Mouse (Mus musculus) MEL (cell line): ENCODE results near the gene 5730596B20Rik. TPM values are rescaled to one million over a fixed set of nuclear protein-coding genes. Genes with fewer than 3 reads are reported as not detected.

Source experiments
- DNase-seq: peaks from one replicate; pipeline ENCODE4 v3.0.0; 2011; ENCODE audit warnings: low read depth, low spot score
- H3K27ac ChIP-seq: 2 replicates; pipeline ENCODE4 v1.5.1; 2012; ENCODE audit warnings: low read depth, mild to moderate bottlenecking, control low read depth, low read length, moderate library complexity; ENCODE audit not compliant: control insufficient read depth
- H3K27me3 ChIP-seq, 2 experiments: fragments of 150-350 bp in 1 of 2; sonication (generic) in 1 of 2; 2 replicates each; pipeline ENCODE4 v1.6.1; 2012; ENCODE audit warnings: low read length in 2 of 2, mild to moderate bottlenecking in 2 of 2, improper control_type of control experiment in 1 of 2, moderate library complexity in 1 of 2; ENCODE audit not compliant: insufficient read depth in 2 of 2, control insufficient read depth in 1 of 2
- H3K36me3 ChIP-seq, 2 experiments: 2 replicates each; pipeline ENCODE4 v1.6.1; 2012 to 2014; ENCODE audit warnings: low read length in 2 of 2, improper control_type of control experiment in 1 of 2, inconsistent platforms in 1 of 2, mild to moderate bottlenecking in 1 of 2; ENCODE audit not compliant: insufficient read depth in 2 of 2, control insufficient read depth in 1 of 2
- H3K4me1 ChIP-seq, 2 experiments: fragments of 150-350 bp in 1 of 2; sonication (generic) in 1 of 2; 2 replicates each; pipeline ENCODE4 v1.6.1; 2012; ENCODE audit warnings: low read length in 2 of 2, improper control_type of control experiment in 1 of 2, mild to moderate bottlenecking in 1 of 2; ENCODE audit not compliant: insufficient read depth in 2 of 2, control insufficient read depth in 1 of 2
- H3K4me3 ChIP-seq, 2 experiments: fragments of 150-350 bp in 1 of 2; sonication (generic) in 1 of 2; 2 replicates each; pipeline ENCODE4 v1.5.1; 2012; ENCODE audit warnings: low read depth in 2 of 2, low read length in 2 of 2, mild to moderate bottlenecking in 2 of 2, moderate library complexity in 2 of 2, control low read depth in 1 of 2, improper control_type of control experiment in 1 of 2; ENCODE audit not compliant: control insufficient read depth in 1 of 2, insufficient read depth in 1 of 2
- H3K79me2 ChIP-seq: 2 replicates; pipeline ENCODE4 v1.6.1; 2012; ENCODE audit warnings: mild to moderate bottlenecking, low read length, moderate library complexity; ENCODE audit not compliant: control insufficient read depth, poor library complexity, insufficient read depth
- H3K9ac ChIP-seq: 2 replicates; pipeline ENCODE4 v1.6.1; 2012; ENCODE audit warnings: low read depth, mild to moderate bottlenecking, control low read depth, low read length, moderate library complexity; ENCODE audit not compliant: control insufficient read depth, poor library complexity, severe bottlenecking
- H3K9me3 ChIP-seq: fragments of 150-350 bp; sonication (generic); replicated peaks from 2 replicates; pipeline ENCODE4 v1.6.1; 2012; ENCODE audit warnings: mild to moderate bottlenecking, low read length, improper control_type of control experiment, moderate library complexity; ENCODE audit not compliant: insufficient read depth
- BHLHE40 ChIP-seq: IDR thresholded peaks from 2 replicates; pipeline ENCODE4 v1.6.1; 2012; ENCODE audit warnings: low read depth, mild to moderate bottlenecking, inconsistent platforms, low read length, improper control_type of control experiment, borderline replicate concordance
- GATA1 ChIP-seq: IDR thresholded peaks from 2 replicates; pipeline ENCODE4 v1.6.1; 2011; ENCODE audit warnings: low read depth, low read length, improper control_type of control experiment
- JUND ChIP-seq: IDR thresholded peaks from 2 replicates; pipeline ENCODE4 v1.6.1; 2011; ENCODE audit warnings: low read depth, mild to moderate bottlenecking, improper control_type of control experiment, low read length
- KAT2A ChIP-seq: conservative IDR thresholded peaks from 2 replicates; pipeline ENCODE4 v1.6.1; 2012; ENCODE audit warnings: low read depth, low read length, improper control_type of control experiment, inconsistent platforms
- MAFK ChIP-seq: IDR thresholded peaks from 2 replicates; pipeline ENCODE4 v1.6.1; 2011; ENCODE audit warnings: low read depth, mild to moderate bottlenecking, low read length, improper control_type of control experiment, borderline replicate concordance
- MAZ ChIP-seq: IDR thresholded peaks from 2 replicates; pipeline ENCODE4 v1.6.1; 2012; ENCODE audit warnings: low read depth, mild to moderate bottlenecking, inconsistent platforms, low read length, improper control_type of control experiment
- MYB ChIP-seq: IDR thresholded peaks from 2 replicates; pipeline ENCODE4 v1.6.1; 2011; ENCODE audit warnings: mild to moderate bottlenecking, low read depth, low read length, improper control_type of control experiment
- NELFE ChIP-seq: IDR thresholded peaks from 2 replicates; pipeline ENCODE4 v1.6.1; 2011; ENCODE audit warnings: low read depth, low read length, improper control_type of control experiment
- POLR2AphosphoS5 ChIP-seq: IDR thresholded peaks from 2 replicates; pipeline ENCODE4 v1.6.1; 2012; ENCODE audit warnings: low read depth, borderline replicate concordance, mild to moderate bottlenecking, inconsistent platforms, low read length, moderate library complexity, mixed read lengths
- RAD21 ChIP-seq: IDR thresholded peaks from 2 replicates; pipeline ENCODE4 v1.6.1; 2011; ENCODE audit warnings: mild to moderate bottlenecking, low read depth, low read length, improper control_type of control experiment
- SIN3A ChIP-seq: IDR thresholded peaks from 2 replicates; pipeline ENCODE4 v1.6.1; 2012; ENCODE audit warnings: low read length, improper control_type of control experiment, inconsistent platforms
- SMC3 ChIP-seq: IDR thresholded peaks from 2 replicates; pipeline ENCODE4 v1.6.1; 2011; ENCODE audit warnings: low read depth, low read length, improper control_type of control experiment
- TBP ChIP-seq: IDR thresholded peaks from 2 replicates; pipeline ENCODE4 v1.8.0; 2011; ENCODE audit warnings: low read depth, low read length, improper control_type of control experiment
- TCF12 ChIP-seq: IDR thresholded peaks from 2 replicates; pipeline ENCODE4 v1.6.1; 2014; ENCODE audit warnings: low read depth, mild to moderate bottlenecking, inconsistent platforms, low read length, improper control_type of control experiment, moderate library complexity
- UBTF ChIP-seq: IDR thresholded peaks from 2 replicates; pipeline ENCODE4 v1.6.1; 2012; ENCODE audit warnings: low read depth, mild to moderate bottlenecking, inconsistent platforms, low read length, improper control_type of control experiment, moderate library complexity, borderline replicate concordance; ENCODE audit not compliant: insufficient read depth
- ZC3H11A ChIP-seq: IDR thresholded peaks from 2 replicates; pipeline ENCODE4 v1.6.1; 2012; ENCODE audit warnings: low read depth, mild to moderate bottlenecking, inconsistent platforms, low read length, improper control_type of control experiment
- polyA plus RNA-seq, 2 experiments: library from polyadenylated mRNA; stranded (reverse) in 1 of 2; unstranded in 1 of 2; fragments of >175 nt in 1 of 2; fragments of >200 nt in 1 of 2; gene quantifications; 2 replicates each; pipeline versions ENCODE4 v1.2.1 to v1.2.4; 2012; ENCODE audit warnings: low replicate concordance in 2 of 2, low read depth in 1 of 2; ENCODE audit not compliant: insufficient read length in 2 of 2, insufficient read depth in 1 of 2, missing spikeins in 1 of 2
- total RNA-seq: library from RNA; depleted of rRNA; stranded (reverse); fragments of 300-350 nt; gene quantifications from 2 replicates; pipeline ENCODE4 v1.2.3, GENCODE M21; 2012

5730596B20Rik gene
- total and polyA plus RNA-seq, 3 experiments = not detected

- Histone ChIP-seq H3K9me3 (no peaks in the 10 kb centered on the region), H3K27me3 (no peaks in the 10 kb centered on the region), H3K9ac (no peak overlapping the region)
- no peak for TF ChIP-seq SIN3A
- TF ChIP-seq UBTF = no peak
- TF ChIP-seq KAT2A = no peak
- TF ChIP-seq GATA1 = no peak
- TF ChIP-seq ZC3H11A = no peak
- TF ChIP-seq TCF12 = no peak
- no peak for TF ChIP-seq MAZ
- TF ChIP-seq JUND = no peak
- TF ChIP-seq SMC3 = no peak
- no peak for TF ChIP-seq MYB
- TF ChIP-seq NELFE = no peak
- TF ChIP-seq TBP = no peak
- no peak for TF ChIP-seq POLR2AphosphoS5
- TF ChIP-seq, all 39 proteins: peak for 0
- H3K36me3 ChIP-seq = no peaks in the 10 kb centered on the region
- no peak overlapping the region for H3K27ac ChIP-seq
- H3K4me1 ChIP-seq = no peaks in the 10 kb centered on the region
- H3K4me3 ChIP-seq = no peak overlapping the region
- no peak for DNase-seq
- no peaks in the 10 kb centered on the region for H3K79me2 ChIP-seq
Observed at GRCm38 (mm10) chr6:52164051-52164625, 13.2 kb upstream of the 5730596B20Rik start.

GRCm38 (mm10) chr6:52164626-52165440, 12.5 kb upstream of the 5730596B20Rik start, which contains the start of gene Hoxa2:
TSS of gene Hoxa2 (minus strand) at chr6:52164831.
- Histone ChIP-seq H3K36me3 (no peaks in the 10 kb centered on the region), H3K9me3 (no peaks in the 10 kb centered on the region), H3K9ac (no peak within 1 kb of the TSS), H3K79me2 (no peaks in the 10 kb centered on the region), H3K27me3 (no peaks in the 10 kb centered on the region), H3K4me3 (no peak within 1 kb of the TSS), H3K4me1 (no peaks in the 10 kb centered on the region), H3K27ac (no peak within 1 kb of the TSS)
- no peak for DNase-seq
- no peak for TF ChIP-seq RAD21
- TF ChIP-seq BHLHE40 = no peak
- TF ChIP-seq MAFK = no peak
